Mouse (Mus musculus) left cerebral cortex, adult 2 months (tissue): ENCODE measurements at regions not wholly inside any gene's neighbourhood (a gene's known extent, or its start where the extent isn't known, plus 50 kb on each side); places are given as distances from the start of the nearest gene placed in this dataset.

Experiments
- DNase-seq, 2 experiments: peaks; one replicate each; pipeline ENCODE4 v3.0.0; 2021 to 2022; ENCODE audit warnings: low spot score in 2 of 2, mixed read lengths in 1 of 2; ENCODE audit errors: extremely low spot score in 1 of 2
- H3K27ac ChIP-seq: fragments of 200-600 bp; 2 replicates; pipeline ENCODE4 v1.8.1; 2022
- H3K4me3 ChIP-seq: fragments of 200-600 bp; 2 replicates; pipeline ENCODE4 v1.8.1; 2022
- CTCF ChIP-seq: fragments of 200-600 bp; IDR thresholded peaks from 2 replicates; pipeline ENCODE4 v1.8.1; 2022; ENCODE audit warnings: antibody characterized with exemption, mild to moderate bottlenecking, moderate library complexity
- intact Hi-C: fragments of 180-260 bp; cut with DNase I; formaldehyde crosslinking; loops from one replicate; pipeline ENCODE4 v1.15.1; 2025

- intact Hi-C loops = no loop called here
- no peak for TF ChIP-seq CTCF
- no peak for DNase-seq
- Histone ChIP-seq H3K27ac (no peak overlapping the region), H3K4me3 (no peak overlapping the region)
These were observed 135.8 kb upstream of the Pkdcc start for GRCm38 (mm10) chr17:83079361-83079685.

GRCm38 (mm10) chr17:83081729-83082128 lies 133.4 kb upstream of the Pkdcc start:
- DNase-seq = no peak
- intact Hi-C loops = no loop called here
- TF ChIP-seq CTCF = no peak
- Histone ChIP-seq H3K27ac (no peak overlapping the region), H3K4me3 (no peak overlapping the region)

- no peak for TF ChIP-seq CTCF
- Histone ChIP-seq H3K27ac (no peak overlapping the region), H3K4me3 (no peak overlapping the region)
- intact Hi-C loops = no loop called here
- no peak for DNase-seq
These were observed 131.6 kb upstream of the Pkdcc start for GRCm38 (mm10) chr17:83083521-83083920.

- Histone ChIP-seq H3K27ac (no peak overlapping the region), H3K4me3 (no peak overlapping the region)
- TF ChIP-seq CTCF = no peak
- intact Hi-C loops = no loop called here
- DNase-seq = no peak
These were observed 129.2 kb upstream of the Pkdcc start for GRCm38 (mm10) chr17:83085792-83086475.

GRCm38 (mm10) chr17:83086703-83087102 lies 128.4 kb upstream of the Pkdcc start:
- no peak overlapping the region for H3K4me3 ChIP-seq
- peak; percentile 24 for TF ChIP-seq CTCF
- no peak for DNase-seq
- intact Hi-C loops = no loop called here
- H3K27ac ChIP-seq = no peak overlapping the region

- DNase-seq = no peak
- Histone ChIP-seq H3K4me3 (no peak overlapping the region), H3K27ac (no peak overlapping the region)
- intact Hi-C loops = no loop called here
- no peak for TF ChIP-seq CTCF
These were observed 126.6 kb upstream of the Pkdcc start for GRCm38 (mm10) chr17:83088471-83088870.

GRCm38 (mm10) chr17:83089856-83090692 lies 125.0 kb upstream of the Pkdcc start:
- no peak overlapping the region for H3K27ac ChIP-seq
- TF ChIP-seq CTCF = no peak
- no peak overlapping the region for H3K4me3 ChIP-seq
- DNase-seq = no peak
- intact Hi-C loops = no loop called here

- Histone ChIP-seq H3K27ac (no peak overlapping the region), H3K4me3 (no peak overlapping the region)
- no peak for DNase-seq
- intact Hi-C loops = no loop called here
- TF ChIP-seq CTCF = no peak
These were observed 121.2 kb upstream of the Pkdcc start for GRCm38 (mm10) chr17:83093862-83094261.

GRCm38 (mm10) chr17:83096451-83096850 lies 118.6 kb upstream of the Pkdcc start:
- TF ChIP-seq CTCF = no peak
- DNase-seq = no peak
- H3K27ac ChIP-seq = no peak overlapping the region

GRCm38 (mm10) chr17:83097998-83098397 lies 117.1 kb upstream of the Pkdcc start:
- H3K27ac ChIP-seq = no peak overlapping the region
- no peak overlapping the region for H3K4me3 ChIP-seq
- intact Hi-C loops = no loop called here
- no peak for DNase-seq
- no peak for TF ChIP-seq CTCF

More at GRCm38 (mm10) chr17:83096451-83096850, 118.6 kb upstream of the Pkdcc start:
- intact Hi-C loops = no loop called here
- no peak overlapping the region for H3K4me3 ChIP-seq

- H3K4me3 ChIP-seq = no peak overlapping the region
- no peak for TF ChIP-seq CTCF
- intact Hi-C loops = no loop called here
- H3K27ac ChIP-seq = no peak overlapping the region
- no peak for DNase-seq
These were observed 116.2 kb upstream of the Pkdcc start for GRCm38 (mm10) chr17:83098679-83099413.

GRCm38 (mm10) chr17:83101035-83101434 lies 114.1 kb upstream of the Pkdcc start:
- no peak overlapping the region for H3K4me3 ChIP-seq
- H3K27ac ChIP-seq = no peak overlapping the region
- TF ChIP-seq CTCF = no peak
- DNase-seq = no peak
- intact Hi-C loops = no loop called here
